Mouse (Mus musculus) CD4-positive, CD25-positive, alpha-beta regulatory T cell, adult 9 weeks (primary cell): ENCODE data around the gene Cc2d1b. TPM values are rescaled to one million over a fixed set of nuclear protein-coding genes. Genes with fewer than 3 reads are reported as not detected.

Experiments used
- polyA plus RNA-seq: library from polyadenylated mRNA; unstranded; fragments of 100-300 nt; shearing (Covaris generic); gene quantifications from one replicate; pipeline ENCODE4 v1.2.1, GENCODE M21; 2017

Gene Cc2d1b
- polyA plus RNA-seq = 104 TPM

GRCm38 (mm10) chr4:108619587-108620341 is at the start of gene Cc2d1b:
Cc2d1b (plus strand) TSS chr4:108619940.

GRCm38 (mm10) chr4:108578840-108579742 is 40.6 kb upstream of the Cc2d1b start, which contains the start of the genes Prpf38a and Orc1:
Prpf38a (minus strand) TSS chr4:108579336.
Orc1 (plus strand) TSS chr4:108579423.

Other genes starting within 250 kb of the Cc2d1b start
- not detected for gene Shisal2a, start 236.6 kb upstream of the Cc2d1b start, polyA plus RNA-seq
- 4.5 TPM for gene Gpx7, start 213.0 kb upstream of the Cc2d1b start, polyA plus RNA-seq
- 40.5 TPM for gene Tut4, start 160.5 kb upstream of the Cc2d1b start, polyA plus RNA-seq
- 71.7 TPM for gene Prpf38a, start 40.6 kb upstream of the Cc2d1b start, polyA plus RNA-seq
- 1.2 TPM for gene Orc1, start 40.5 kb upstream of the Cc2d1b start, polyA plus RNA-seq
- not detected for gene 3110021N24Rik, start 99.7 kb downstream of the Cc2d1b start, polyA plus RNA-seq
- 0.46 TPM for gene Zfyve9, start 160.9 kb downstream of the Cc2d1b start, polyA plus RNA-seq
- 82.9 TPM for gene Btf3l4, start 213.7 kb downstream of the Cc2d1b start, polyA plus RNA-seq
- gene Txndc12, start 214.7 kb downstream of the Cc2d1b start, polyA plus RNA-seq = 37.8 TPM
- 16.9 TPM for gene Kti12, start 227.8 kb downstream of the Cc2d1b start, polyA plus RNA-seq
- 0.37 TPM for gene A730015C16Rik, start 228.7 kb downstream of the Cc2d1b start, polyA plus RNA-seq